Mouse (Mus musculus) hindbrain, postnatal 0 days (tissue): ENCODE measurements around the gene Ephb2. TPM values are rescaled to one million over a fixed set of nuclear protein-coding genes. Genes with fewer than 3 reads are reported as not detected.
A peak's percentile ranks its signal among the peaks of the same experiment; 100 is the strongest.

Experiments
- ATAC-seq: fragments of 200-750 bp; cut with Nextera tagmentation; 2 replicates; pipeline ENCODE4 v1.8.0; 2017; ENCODE audit warnings: mild to moderate bottlenecking, moderate TSS enrichment, moderate library complexity
- DNase-seq: peaks from one replicate; pipeline ENCODE4 v3.0.0-alpha.2; 2015; ENCODE audit warnings: low spot score
- H3K27ac ChIP-seq: fragments of 300-500 bp; sonication (generic); 2 replicates; pipeline ENCODE4 v1.5.1; 2014; ENCODE audit warnings: mild to moderate bottlenecking
- H3K27me3 ChIP-seq: fragments of 300-500 bp; sonication (generic); 2 replicates; pipeline ENCODE4 v1.6.1; 2014; ENCODE audit warnings: low read length, mixed read lengths; ENCODE audit not compliant: insufficient read depth
- H3K36me3 ChIP-seq: fragments of 300-500 bp; sonication (generic); 2 replicates; pipeline ENCODE4 v1.6.1; 2014; ENCODE audit warnings: low read length, mixed read lengths; ENCODE audit not compliant: insufficient read depth
- H3K4me1 ChIP-seq: fragments of 300-500 bp; sonication (generic); 2 replicates; pipeline ENCODE4 v1.6.1; 2014; ENCODE audit warnings: antibody characterized with exemption, low read length, mixed read lengths; ENCODE audit not compliant: insufficient read depth
- H3K4me2 ChIP-seq: fragments of 300-500 bp; sonication (generic); 2 replicates; pipeline ENCODE4 v1.6.1; 2014; ENCODE audit warnings: low read depth, mild to moderate bottlenecking, low read length, moderate library complexity, mixed read lengths
- H3K4me3 ChIP-seq: fragments of 300-500 bp; sonication (generic); 2 replicates; pipeline ENCODE4 v1.5.1; 2014; ENCODE audit warnings: low read length
- H3K9ac ChIP-seq: fragments of 300-500 bp; sonication (generic); replicated peaks from 2 replicates; pipeline ENCODE4 v1.6.1; 2014; ENCODE audit warnings: mild to moderate bottlenecking, low read length, moderate library complexity, mixed read lengths
- H3K9me3 ChIP-seq: fragments of 300-500 bp; sonication (generic); 2 replicates; pipeline ENCODE4 v1.6.1; 2016; ENCODE audit warnings: low read length, mixed read lengths
- CTCF ChIP-seq: IDR thresholded peaks from 2 replicates; pipeline ENCODE4 v1.5.1; 2016; ENCODE audit warnings: antibody characterized with exemption, control low read depth, low read depth
- WGBS: fragments of 180-500 bp; shearing (Covaris S2); extraction: QIAGEN DNeasy Blood & Tissue Kit; methylation state at CpG from one replicate; pipeline ENCODE4 v1.1.7; 2014; 5-methylcytosine and 5-hydroxymethylcytosine counted together
- polyA plus RNA-seq: library from polyadenylated mRNA; unstranded; fragments of >200 nt; fragmentation: Nextera tagmentation; extraction: Ambion mirVana; gene quantifications from 2 replicates; pipeline ENCODE4 v1.2.1, GENCODE M21; 2015
- total RNA-seq: library from RNA; depleted of rRNA; stranded (reverse); fragments of >200 nt; gene quantifications from 2 replicates; pipeline ENCODE4 v1.2.3, GENCODE M21; 2014

Ephb2 gene
- total and polyA plus RNA-seq, 2 experiments from 2014 or later = 13.0 to 136 TPM

GRCm38 (mm10) chr4:136772952-136773584, 62.7 kb downstream of the Ephb2 start:
- Histone ChIP-seq H3K36me3 (peaks cover 5% of the 10 kb centered on the region; the same call in 1 of the 2 replicates), H3K4me2 (no peak overlapping the region), H3K9me3 (no peaks in the 10 kb centered on the region), H3K27me3 (no peaks in the 10 kb centered on the region), H3K4me1 (peaks cover 7% of the 10 kb centered on the region; the same call in 1 of the 2 replicates), H3K9ac (no peak overlapping the region), H3K27ac (peak overlapping the region; percentile 0; the same call in 1 of the 2 replicates), H3K4me3 (no peak overlapping the region)
- 34% methylated on average over 13 of the region's 13 CpGs for WGBS
- no peak for TF ChIP-seq CTCF
- ATAC-seq = no peak; the same call in 1 of the 2 replicates
- DNase-seq = no peak

GRCm38 (mm10) chr4:136772318-136772717, 63.5 kb downstream of the Ephb2 start:
- DNase-seq = no peak
- no peak for ATAC-seq
- TF ChIP-seq CTCF = no peak

GRCm38 (mm10) chr4:136770718-136771117, 65.1 kb downstream of the Ephb2 start:
- H3K27ac ChIP-seq = no peak overlapping the region
- no peak for ATAC-seq
- DNase-seq = no peak
- H3K4me1 ChIP-seq = no peaks in the 10 kb centered on the region
- no peak overlapping the region for H3K9ac ChIP-seq
- H3K9me3 ChIP-seq = no peaks in the 10 kb centered on the region
- no peaks in the 10 kb centered on the region for H3K27me3 ChIP-seq
- H3K4me3 ChIP-seq = no peak overlapping the region
- no peak for TF ChIP-seq CTCF
- 91% methylated on average over 17 of the region's 17 CpGs for WGBS
- peaks cover 5% of the 10 kb centered on the region; the same call in 1 of the 2 replicates for H3K36me3 ChIP-seq
- H3K4me2 ChIP-seq = no peak overlapping the region

More at GRCm38 (mm10) chr4:136772318-136772717, 63.5 kb downstream of the Ephb2 start:
- WGBS = 65% methylated on average over 5 of the region's 5 CpGs
- Histone ChIP-seq H3K4me3 (no peak overlapping the region), H3K9ac (no peak overlapping the region), H3K27me3 (no peaks in the 10 kb centered on the region), H3K4me2 (no peak overlapping the region), H3K4me1 (peaks cover 7% of the 10 kb centered on the region; the same call in 1 of the 2 replicates), H3K9me3 (no peaks in the 10 kb centered on the region), H3K27ac (no peak overlapping the region), H3K36me3 (peaks cover 5% of the 10 kb centered on the region; the same call in 1 of the 2 replicates)

GRCm38 (mm10) chr4:136768499-136768898, 67.3 kb downstream of the Ephb2 start:
- H3K36me3 ChIP-seq = peaks cover 5% of the 10 kb centered on the region; the same call in 1 of the 2 replicates
- peak; percentile 50 for TF ChIP-seq CTCF
- H3K9me3 ChIP-seq = no peaks in the 10 kb centered on the region
- 0 out of 2 replicates have a peak, but pooled peaks cover 4% of the 10 kb centered on the region for H3K4me1 ChIP-seq
- 92% methylated on average over 3 of the region's 3 CpGs for WGBS
- H3K4me3 ChIP-seq = no peak overlapping the region
- H3K27ac ChIP-seq = no peak overlapping the region
- DNase-seq (no peak), ATAC-seq (no peak)
- H3K9ac ChIP-seq = no peak overlapping the region
- H3K27me3 ChIP-seq = no peaks in the 10 kb centered on the region
- H3K4me2 ChIP-seq = no peak overlapping the region

GRCm38 (mm10) chr4:136765080-136765479, 70.7 kb downstream of the Ephb2 start:
- Histone ChIP-seq H3K4me3 (no peak overlapping the region), H3K27me3 (no peaks in the 10 kb centered on the region), H3K27ac (no peak overlapping the region), H3K9me3 (no peaks in the 10 kb centered on the region), H3K9ac (no peak overlapping the region), H3K36me3 (no peaks in the 10 kb centered on the region), H3K4me1 (0 out of 2 replicates have a peak, but pooled peaks cover 4% of the 10 kb centered on the region), H3K4me2 (no peak overlapping the region)
- no peak for ATAC-seq
- 72% methylated on average over 7 of the region's 7 CpGs for WGBS
- no peak for TF ChIP-seq CTCF
- no peak for DNase-seq

- Histone ChIP-seq H3K4me3 (no peak overlapping the region), H3K9ac (no peak overlapping the region), H3K4me2 (no peak overlapping the region), H3K27me3 (no peaks in the 10 kb centered on the region), H3K4me1 (0 out of 2 replicates have a peak, but pooled peaks cover 4% of the 10 kb centered on the region), H3K9me3 (no peaks in the 10 kb centered on the region), H3K27ac (no peak overlapping the region), H3K36me3 (no peaks in the 10 kb centered on the region)
- ATAC-seq (no peak), DNase-seq (no peak)
- WGBS = 39% methylated on average over 5 of the region's 5 CpGs
- TF ChIP-seq CTCF = no peak
Observed at GRCm38 (mm10) chr4:136763349-136763748, 72.4 kb downstream of the Ephb2 start.
